Mouse (Mus musculus): ENCODE data around the gene Gm3182.
"Not testable (repeated sequence)": the region's sequence is repeated elsewhere in the genome, so short reads cannot be mapped to it uniquely, and the experiment has no call there.

Gm3182 gene

DNA sequence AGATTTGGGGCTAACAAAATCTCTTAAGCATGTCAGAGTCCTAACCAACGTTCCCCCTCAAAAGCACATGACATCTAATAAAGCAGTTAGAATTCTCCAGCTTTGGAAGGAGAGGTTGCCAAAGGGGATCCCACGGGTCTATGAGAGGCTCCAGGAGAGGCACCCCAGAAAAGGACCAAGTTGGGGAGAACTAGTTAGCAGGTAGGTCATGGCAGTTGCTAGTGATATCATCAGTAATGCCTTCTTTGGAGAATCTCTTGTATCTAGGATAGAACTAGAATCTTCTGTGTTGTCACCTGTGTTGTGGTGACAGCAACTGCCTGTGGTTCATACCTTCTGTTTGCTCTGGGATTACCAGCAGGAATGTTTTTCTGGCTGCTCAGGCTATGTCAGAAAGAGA, at the start of gene Gm3182:
Gene Gm3182 (plus strand): TSS at position 301 of the 400 bp plus-strand sequence.
- DNase-seq (ENCODE audit: low read depth): not testable (repeated sequence)

DNA sequence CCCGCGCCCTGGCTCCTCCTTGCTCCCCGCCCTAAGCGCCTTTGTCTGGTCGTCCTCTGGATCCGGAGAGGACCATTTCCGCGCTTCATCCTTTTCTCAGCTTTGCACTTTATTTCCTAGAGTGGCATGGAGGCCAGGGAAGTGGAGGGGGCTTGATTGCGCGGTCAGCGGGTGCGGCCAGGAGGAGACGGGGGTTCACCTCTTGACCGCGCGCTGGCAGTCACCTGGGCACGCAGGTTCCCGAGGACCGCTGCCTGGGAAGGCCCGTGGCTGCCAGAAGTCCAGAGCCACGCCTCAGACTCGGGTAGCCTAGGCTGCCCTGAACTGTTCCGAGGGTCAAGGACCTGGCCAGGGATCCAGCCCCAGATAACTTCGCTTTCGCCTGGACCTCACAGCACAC, 17.9 kb downstream of the Gm3182 start:
- not testable (repeated sequence) for DNase-seq (ENCODE audit: low read depth)

Measured in c-Kit-positive CD71-negative TER-119-negative erythroid progenitor cells, embryonic 14.5 days (primary cell).